In the genomic region with DNA sequence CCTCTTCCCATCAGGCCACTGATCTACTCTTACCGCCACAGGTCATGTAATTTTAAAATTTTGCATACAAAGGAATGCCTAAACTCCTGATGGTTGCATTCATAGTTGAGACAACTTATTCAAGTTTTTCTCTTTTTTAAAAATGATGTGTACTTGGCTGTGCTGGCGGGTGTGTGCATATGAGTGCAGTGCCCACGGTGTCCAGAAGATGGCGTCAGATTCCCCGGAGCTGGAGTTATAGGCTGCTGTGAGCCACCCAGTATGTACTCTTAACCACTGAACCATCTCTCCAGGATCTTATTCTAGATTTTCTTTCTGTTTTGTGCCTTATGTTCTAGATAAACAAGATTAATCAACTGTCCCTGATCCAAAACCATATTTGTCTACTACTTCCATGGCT, we compare ENCODE assay signal across 16 mouse cellular contexts.
A peak's percentile ranks its signal among the peaks of the same experiment; 100 is the strongest.
DNase-seq lines count a peak whose midpoint lies in the region; ATAC-seq and TF ChIP-seq lines count a peak whose summit lies in the region.
"Had no signal": no experiment of that assay in that cellular context is flagged by ENCODE, and none has a peak within 500 bp of the region (broad histone marks: within the 10 kb centered on the region; RNA-seq: fewer than 3 reads in every experiment).

No protein-coding gene starts in this region.

- H3K27ac ChIP-seq in intestine, postnatal 0 days (ENCODE audit: low read depth, low read length): no peak overlapping the region
- H3K27ac ChIP-seq in intestine, embryonic 15.5 days: no peak overlapping the region
- H3K27ac ChIP-seq in testis, adult 2 months (ENCODE audit: control insufficient read depth, insufficient read depth, low read depth, low read length): no peak overlapping the region
- no peak overlapping the region for H3K27ac ChIP-seq in stomach, postnatal 0 days (replicated peaks)
- H3K27ac ChIP-seq in kidney, adult 2 months (ENCODE audit: insufficient read depth, low read depth, low read length): no peak overlapping the region
- H3K27ac ChIP-seq: kidney, embryonic 15.5 days; limb, embryonic 12.5 days; neural tube, embryonic 12.5 days had no signal

- no peak for DNase-seq in testis, postnatal 14 days (ENCODE audit: low spot score)
- no peak for DNase-seq in Patski (ENCODE audit: low read depth, low spot score)
- no peak for DNase-seq in stomach, postnatal 0 days (ENCODE audit: low spot score)
- DNase-seq in kidney, adult 2 months: no peak
- DNase-seq: cerebellum, adult 18-20 months; cerebellum, postnatal 36 days; gastrocnemius, postnatal 36 days; lung, postnatal 36 days; spleen, adult 18-20 months; thymus, postnatal 14 days had no signal

- no peak overlapping the region for H3K9ac ChIP-seq in intestine, postnatal 0 days (ENCODE audit: low read depth, low read length)
- H3K9ac ChIP-seq in intestine, embryonic 15.5 days: no peak overlapping the region
- no peak overlapping the region for H3K9ac ChIP-seq in stomach, postnatal 0 days (ENCODE audit: low read length)
- H3K9ac ChIP-seq: kidney, embryonic 15.5 days; limb, embryonic 12.5 days; neural tube, embryonic 12.5 days had no signal

- POLR2A ChIA-PET in Patski (lab: Charles Lee): no interaction called here

- TF ChIP-seq EP300 in stomach, postnatal 0 days (optimal IDR thresholded peaks at IDR 0.05): no peak

- TF ChIP-seq POLR2A in testis, adult 2 months (IDR thresholded peaks at IDR 0.05; ENCODE audit: control insufficient read depth, low read depth, low read length): no peak
- TF ChIP-seq POLR2A in kidney, adult 2 months (IDR thresholded peaks at IDR 0.05; ENCODE audit: low read depth, low read length): no peak

- TF ChIP-seq CTCF in intestine, postnatal 0 days (IDR thresholded peaks at IDR 0.05; ENCODE audit: low read depth): peak; percentile 26; the same call in 1 of the 2 replicates
- peak; percentile 62; the same call in 1 of the 2 replicates for TF ChIP-seq CTCF in testis, adult 2 months (IDR thresholded peaks at IDR 0.05; ENCODE audit: control insufficient read depth, insufficient read depth, insufficient replicate concordance, low read depth, low read length)
- TF ChIP-seq CTCF in Patski (IDR thresholded peaks at IDR 0.05): peak; percentile 29
- peak; percentile 53 for TF ChIP-seq CTCF in stomach, postnatal 0 days (IDR thresholded peaks at IDR 0.05; ENCODE audit: low read depth)
- no peak for TF ChIP-seq CTCF in kidney, adult 2 months (conservative IDR thresholded peaks at IDR 0.05; ENCODE audit: insufficient read depth, insufficient read length, low read depth, low read length)

- H3K4me2 ChIP-seq in intestine, postnatal 0 days (replicated peaks; ENCODE audit: low read depth): no peak overlapping the region
- no peak overlapping the region for H3K4me2 ChIP-seq in intestine, embryonic 15.5 days (replicated peaks)
- no peak overlapping the region for H3K4me2 ChIP-seq in stomach, postnatal 0 days (replicated peaks; ENCODE audit: low read depth)
- H3K4me2 ChIP-seq: kidney, embryonic 15.5 days; limb, embryonic 12.5 days; neural tube, embryonic 12.5 days had no signal

- no peaks in the 10 kb centered on the region for H3K36me3 ChIP-seq in intestine, postnatal 0 days (ENCODE audit: control insufficient read depth, insufficient read depth)
- no peaks in the 10 kb centered on the region for H3K36me3 ChIP-seq in intestine, embryonic 15.5 days
- H3K36me3 ChIP-seq in testis, adult 2 months (ENCODE audit: control insufficient read depth, insufficient read depth, low read length): no peaks in the 10 kb centered on the region
- no peaks in the 10 kb centered on the region for H3K36me3 ChIP-seq in stomach, postnatal 0 days (ENCODE audit: control insufficient read depth, insufficient read depth, low read length)
- H3K36me3 ChIP-seq in kidney, adult 2 months (ENCODE audit: control insufficient read depth, insufficient read depth, low read length): no peaks in the 10 kb centered on the region
- H3K36me3 ChIP-seq: kidney, embryonic 15.5 days; limb, embryonic 12.5 days; neural tube, embryonic 12.5 days had no signal

- H3K4me3 ChIP-seq in intestine, postnatal 0 days (ENCODE audit: low read depth, low read length): no peak overlapping the region
- no peak overlapping the region for H3K4me3 ChIP-seq in intestine, embryonic 15.5 days (replicated peaks)
- H3K4me3 ChIP-seq in testis, adult 2 months (ENCODE audit: control insufficient read depth, low read depth, low read length): no peak overlapping the region
- H3K4me3 ChIP-seq in stomach, postnatal 0 days (ENCODE audit: low read depth, low read length): no peak overlapping the region
- H3K4me3 ChIP-seq in kidney, adult 2 months (ENCODE audit: insufficient read depth, low read depth, low read length): no peak overlapping the region
- H3K4me3 ChIP-seq: kidney, embryonic 15.5 days; limb, embryonic 12.5 days; neural tube, embryonic 12.5 days had no signal

- ATAC-seq in intestine, postnatal 0 days: no peak
- ATAC-seq in intestine, embryonic 15.5 days: no peak
- no peak for ATAC-seq in Patski
- ATAC-seq in stomach, postnatal 0 days (ENCODE audit: low FRiP score, low TSS enrichment): no peak

- in situ Hi-C loops in Patski (cut with MboI; ENCODE audit: low pct_unique_long_range_greater_than_20kb): no loop called here

- CTCF ChIA-PET in Patski (lab: Charles Lee): interaction anchor here (1.0 to 1.2 kb wide), 3 partner anchors 11 to 36 kb away, joined by 3 to 5 read pairs (median 3); no protein-coding TSS in a partner anchor

- H3K4me1 ChIP-seq in intestine, postnatal 0 days (replicated peaks; ENCODE audit: control insufficient read depth, insufficient read depth, low read length): no peaks in the 10 kb centered on the region
- H3K4me1 ChIP-seq in intestine, embryonic 15.5 days (replicated peaks): no peaks in the 10 kb centered on the region
- H3K4me1 ChIP-seq in testis, adult 2 months (ENCODE audit: control insufficient read depth, insufficient read depth, low read length): no peaks in the 10 kb centered on the region
- no peaks in the 10 kb centered on the region for H3K4me1 ChIP-seq in stomach, postnatal 0 days (replicated peaks; ENCODE audit: control insufficient read depth, insufficient read depth)
- no peaks in the 10 kb centered on the region for H3K4me1 ChIP-seq in kidney, adult 2 months (ENCODE audit: control insufficient read depth, insufficient read depth, low read length)
- H3K4me1 ChIP-seq: neural tube, embryonic 12.5 days had no signal

- 89% methylated on average over 5 of the region's 5 CpGs for WGBS in intestine, postnatal 0 days
- WGBS in intestine, embryonic 15.5 days: 88% methylated on average over 5 of the region's 5 CpGs
- 86% methylated on average over 5 of the region's 5 CpGs for WGBS in stomach, postnatal 0 days
- WGBS in kidney, adult 2 months: 93% methylated on average over 5 of the region's 5 CpGs

- no peaks in the 10 kb centered on the region for H3K27me3 ChIP-seq in intestine, postnatal 0 days (replicated peaks; ENCODE audit: control insufficient read depth, insufficient read depth, low read length)
- no peaks in the 10 kb centered on the region for H3K27me3 ChIP-seq in intestine, embryonic 15.5 days (replicated peaks)
- no peaks in the 10 kb centered on the region for H3K27me3 ChIP-seq in testis, adult 2 months (ENCODE audit: control insufficient read depth, insufficient read depth, low read length)
- no peaks in the 10 kb centered on the region for H3K27me3 ChIP-seq in Patski
- no peaks in the 10 kb centered on the region for H3K27me3 ChIP-seq in stomach, postnatal 0 days (ENCODE audit: control insufficient read depth, insufficient read depth, low read length)
- H3K27me3 ChIP-seq in kidney, adult 2 months (replicated peaks; ENCODE audit: control insufficient read depth, insufficient read depth, low read length): no peaks in the 10 kb centered on the region
- H3K27me3 ChIP-seq: kidney, embryonic 15.5 days; neural tube, embryonic 12.5 days had no signal

- no peaks in the 10 kb centered on the region for H3K9me3 ChIP-seq in intestine, postnatal 0 days (ENCODE audit: control insufficient read depth)
- H3K9me3 ChIP-seq in intestine, embryonic 15.5 days: no peaks in the 10 kb centered on the region
- no peaks in the 10 kb centered on the region for H3K9me3 ChIP-seq in stomach, postnatal 0 days (ENCODE audit: control insufficient read depth, low read length)
- H3K9me3 ChIP-seq: kidney, embryonic 15.5 days; limb, embryonic 12.5 days; neural tube, embryonic 12.5 days had no signal
